Mouse (Mus musculus) MEL (cell line): Measurements from ENCODE around the gene Kitl. TPM values are rescaled to one million over a fixed set of nuclear protein-coding genes. Genes with fewer than 3 reads are reported as not detected.

ENCODE experiments used
- DNase-seq: peaks from one replicate; pipeline ENCODE4 v3.0.0; 2011; ENCODE audit warnings: low read depth, low spot score
- H3K27ac ChIP-seq: 2 replicates; pipeline ENCODE4 v1.5.1; 2012; ENCODE audit warnings: low read depth, mild to moderate bottlenecking, control low read depth, low read length, moderate library complexity; ENCODE audit not compliant: control insufficient read depth
- H3K27me3 ChIP-seq, 2 experiments: fragments of 150-350 bp in 1 of 2; sonication (generic) in 1 of 2; 2 replicates each; pipeline ENCODE4 v1.6.1; 2012; ENCODE audit warnings: low read length in 2 of 2, mild to moderate bottlenecking in 2 of 2, improper control_type of control experiment in 1 of 2, moderate library complexity in 1 of 2; ENCODE audit not compliant: insufficient read depth in 2 of 2, control insufficient read depth in 1 of 2
- H3K36me3 ChIP-seq, 2 experiments: 2 replicates each; pipeline ENCODE4 v1.6.1; 2012 to 2014; ENCODE audit warnings: low read length in 2 of 2, improper control_type of control experiment in 1 of 2, inconsistent platforms in 1 of 2, mild to moderate bottlenecking in 1 of 2; ENCODE audit not compliant: insufficient read depth in 2 of 2, control insufficient read depth in 1 of 2
- H3K4me1 ChIP-seq, 2 experiments: fragments of 150-350 bp in 1 of 2; sonication (generic) in 1 of 2; 2 replicates each; pipeline ENCODE4 v1.6.1; 2012; ENCODE audit warnings: low read length in 2 of 2, improper control_type of control experiment in 1 of 2, mild to moderate bottlenecking in 1 of 2; ENCODE audit not compliant: insufficient read depth in 2 of 2, control insufficient read depth in 1 of 2
- H3K4me3 ChIP-seq, 2 experiments: fragments of 150-350 bp in 1 of 2; sonication (generic) in 1 of 2; 2 replicates each; pipeline ENCODE4 v1.5.1; 2012; ENCODE audit warnings: low read depth in 2 of 2, low read length in 2 of 2, mild to moderate bottlenecking in 2 of 2, moderate library complexity in 2 of 2, control low read depth in 1 of 2, improper control_type of control experiment in 1 of 2; ENCODE audit not compliant: control insufficient read depth in 1 of 2, insufficient read depth in 1 of 2
- H3K79me2 ChIP-seq: 2 replicates; pipeline ENCODE4 v1.6.1; 2012; ENCODE audit warnings: mild to moderate bottlenecking, low read length, moderate library complexity; ENCODE audit not compliant: control insufficient read depth, poor library complexity, insufficient read depth
- H3K9ac ChIP-seq: 2 replicates; pipeline ENCODE4 v1.6.1; 2012; ENCODE audit warnings: low read depth, mild to moderate bottlenecking, control low read depth, low read length, moderate library complexity; ENCODE audit not compliant: control insufficient read depth, poor library complexity, severe bottlenecking
- H3K9me3 ChIP-seq: fragments of 150-350 bp; sonication (generic); replicated peaks from 2 replicates; pipeline ENCODE4 v1.6.1; 2012; ENCODE audit warnings: mild to moderate bottlenecking, low read length, improper control_type of control experiment, moderate library complexity; ENCODE audit not compliant: insufficient read depth
- CHD2 ChIP-seq: IDR thresholded peaks from 2 replicates; pipeline ENCODE4 v1.6.1; 2011; ENCODE audit warnings: low read length, improper control_type of control experiment
- CTCF ChIP-seq, 3 experiments: IDR thresholded peaks in 2 of 3; conservative IDR thresholded peaks in 1 of 3; 2 replicates each; pipeline ENCODE4 v1.5.1; 2011 to 2012; ENCODE audit warnings: low read length in 3 of 3, low read depth in 2 of 3, mild to moderate bottlenecking in 2 of 3, improper control_type of control experiment in 1 of 3, inconsistent platforms in 1 of 3, mixed read lengths in 1 of 3, moderate library complexity in 1 of 3; ENCODE audit not compliant: control insufficient read depth in 1 of 3, insufficient read depth in 1 of 3, poor library complexity in 1 of 3, severe bottlenecking in 1 of 3
- ETS1 ChIP-seq: IDR thresholded peaks from 2 replicates; pipeline ENCODE4 v1.6.1; 2012; ENCODE audit warnings: low read depth, mild to moderate bottlenecking, inconsistent platforms, low read length, improper control_type of control experiment, moderate library complexity
- HCFC1 ChIP-seq: IDR thresholded peaks from 2 replicates; pipeline ENCODE4 v1.6.1; 2012; ENCODE audit warnings: low read depth, mild to moderate bottlenecking, inconsistent platforms, low read length, improper control_type of control experiment, moderate library complexity
- KAT2A ChIP-seq: conservative IDR thresholded peaks from 2 replicates; pipeline ENCODE4 v1.6.1; 2012; ENCODE audit warnings: low read depth, low read length, improper control_type of control experiment, inconsistent platforms
- MAFK ChIP-seq: IDR thresholded peaks from 2 replicates; pipeline ENCODE4 v1.6.1; 2011; ENCODE audit warnings: low read depth, mild to moderate bottlenecking, low read length, improper control_type of control experiment, borderline replicate concordance
- MAX ChIP-seq: IDR thresholded peaks from 2 replicates; pipeline ENCODE4 v1.6.1; 2011; ENCODE audit warnings: low read length, improper control_type of control experiment
- MEF2A ChIP-seq: IDR thresholded peaks from 2 replicates; pipeline ENCODE4 v1.6.1; 2014; ENCODE audit warnings: low read depth, mild to moderate bottlenecking, inconsistent platforms, low read length, improper control_type of control experiment; ENCODE audit not compliant: poor library complexity, insufficient replicate concordance, severe bottlenecking; ENCODE audit errors: extremely low read depth
- MXI1 ChIP-seq: IDR thresholded peaks from 2 replicates; pipeline ENCODE4 v1.6.1; 2011; ENCODE audit warnings: mild to moderate bottlenecking, low read depth, low read length, improper control_type of control experiment
- NRF1 ChIP-seq: IDR thresholded peaks from 2 replicates; pipeline ENCODE4 v1.6.1; 2014; ENCODE audit warnings: low read depth, mild to moderate bottlenecking, inconsistent platforms, low read length, improper control_type of control experiment, moderate library complexity; ENCODE audit not compliant: poor library complexity, insufficient read depth, severe bottlenecking
- POLR2A ChIP-seq, 2 experiments: IDR thresholded peaks; 2 replicates each; pipeline ENCODE4 v1.6.1; 2011 to 2012; ENCODE audit warnings: low read length in 2 of 2, mild to moderate bottlenecking in 2 of 2, control low read depth in 1 of 2, improper control_type of control experiment in 1 of 2, low read depth in 1 of 2, moderate library complexity in 1 of 2; ENCODE audit not compliant: control insufficient read depth in 1 of 2, insufficient read depth in 1 of 2, poor library complexity in 1 of 2
- POLR2AphosphoS2 ChIP-seq: IDR thresholded peaks from 2 replicates; pipeline ENCODE4 v1.6.1; 2011; ENCODE audit warnings: low read length, improper control_type of control experiment
- SIN3A ChIP-seq: IDR thresholded peaks from 2 replicates; pipeline ENCODE4 v1.6.1; 2012; ENCODE audit warnings: low read length, improper control_type of control experiment, inconsistent platforms
- TBP ChIP-seq: IDR thresholded peaks from 2 replicates; pipeline ENCODE4 v1.8.0; 2011; ENCODE audit warnings: low read depth, low read length, improper control_type of control experiment
- TCF12 ChIP-seq: IDR thresholded peaks from 2 replicates; pipeline ENCODE4 v1.6.1; 2014; ENCODE audit warnings: low read depth, mild to moderate bottlenecking, inconsistent platforms, low read length, improper control_type of control experiment, moderate library complexity
- USF1 ChIP-seq: IDR thresholded peaks from 2 replicates; pipeline ENCODE4 v1.6.1; 2014; ENCODE audit warnings: low read depth, mild to moderate bottlenecking, inconsistent platforms, low read length, improper control_type of control experiment, moderate library complexity
- USF2 ChIP-seq, 2 experiments: IDR thresholded peaks; 2 replicates each; pipeline ENCODE4 v1.6.1; 2011 to 2012; ENCODE audit warnings: improper control_type of control experiment in 2 of 2, low read length in 2 of 2, borderline replicate concordance in 1 of 2, inconsistent platforms in 1 of 2, low read depth in 1 of 2, mild to moderate bottlenecking in 1 of 2; ENCODE audit not compliant: insufficient read depth in 1 of 2
- ZMIZ1 ChIP-seq: IDR thresholded peaks from 2 replicates; pipeline ENCODE4 v1.6.1; 2012; ENCODE audit warnings: low read depth, mild to moderate bottlenecking, inconsistent platforms, low read length, improper control_type of control experiment, moderate library complexity
- ZNF384 ChIP-seq: IDR thresholded peaks from 2 replicates; pipeline ENCODE4 v1.6.1; 2012; ENCODE audit warnings: low read depth, mild to moderate bottlenecking, inconsistent platforms, low read length, improper control_type of control experiment
- polyA plus RNA-seq, 2 experiments: library from polyadenylated mRNA; stranded (reverse) in 1 of 2; unstranded in 1 of 2; fragments of >175 nt in 1 of 2; fragments of >200 nt in 1 of 2; gene quantifications; 2 replicates each; pipeline versions ENCODE4 v1.2.1 to v1.2.4; 2012; ENCODE audit warnings: low replicate concordance in 2 of 2, low read depth in 1 of 2; ENCODE audit not compliant: insufficient read length in 2 of 2, insufficient read depth in 1 of 2, missing spikeins in 1 of 2
- total RNA-seq: library from RNA; depleted of rRNA; stranded (reverse); fragments of 300-350 nt; gene quantifications from 2 replicates; pipeline ENCODE4 v1.2.3, GENCODE M21; 2012

The Kitl gene
- total and polyA plus RNA-seq, 3 experiments: not detected

GRCm38 (mm10) chr10:100051146-100051783 is 35.8 kb downstream of the Kitl start:
- Histone ChIP-seq H3K27ac (no peak overlapping the region), H3K79me2 (no peaks in the 10 kb centered on the region), H3K27me3 (no peaks in the 10 kb centered on the region), H3K9ac (no peak overlapping the region), H3K36me3 (no peaks in the 10 kb centered on the region), H3K9me3 (no peaks in the 10 kb centered on the region), H3K4me3 (no peak overlapping the region), H3K4me1 (no peaks in the 10 kb centered on the region)
- DNase-seq: no peak
- TF ChIP-seq SIN3A: no peak
- TF ChIP-seq ETS1: no peak
- no peak for TF ChIP-seq TBP
- TF ChIP-seq MAFK: no peak
- TF ChIP-seq MAX: no peak
- no peak for TF ChIP-seq MEF2A
- TF ChIP-seq TCF12: no peak
- TF ChIP-seq HCFC1: no peak
- TF ChIP-seq ZMIZ1: no peak
- TF ChIP-seq KAT2A: no peak
- TF ChIP-seq CHD2: no peak
- no peak for TF ChIP-seq MXI1
- no peak for TF ChIP-seq POLR2AphosphoS2
- TF ChIP-seq POLR2A (IDR thresholded peaks at IDR 0.05; ENCODE audit: control insufficient read depth in 1 of 2, insufficient read depth in 1 of 2, low read depth in 1 of 2, low read length in 2 of 2, poor library complexity in 1 of 2): no peak
- TF ChIP-seq NRF1: no peak
- TF ChIP-seq ZNF384: no peak
- TF ChIP-seq CTCF (IDR thresholded peaks at IDR 0.05 in 2 of 3, conservative IDR thresholded peaks at IDR 0.05 in 1 of 3; ENCODE audit: control insufficient read depth in 1 of 3, insufficient read depth in 1 of 3, low read depth in 2 of 3, low read length in 3 of 3, poor library complexity in 1 of 3, severe bottlenecking in 1 of 3): no peak
- no peak for TF ChIP-seq USF2 (IDR thresholded peaks at IDR 0.05; ENCODE audit: borderline replicate concordance in 1 of 2, insufficient read depth in 1 of 2, low read depth in 1 of 2, low read length in 2 of 2)

DNA sequence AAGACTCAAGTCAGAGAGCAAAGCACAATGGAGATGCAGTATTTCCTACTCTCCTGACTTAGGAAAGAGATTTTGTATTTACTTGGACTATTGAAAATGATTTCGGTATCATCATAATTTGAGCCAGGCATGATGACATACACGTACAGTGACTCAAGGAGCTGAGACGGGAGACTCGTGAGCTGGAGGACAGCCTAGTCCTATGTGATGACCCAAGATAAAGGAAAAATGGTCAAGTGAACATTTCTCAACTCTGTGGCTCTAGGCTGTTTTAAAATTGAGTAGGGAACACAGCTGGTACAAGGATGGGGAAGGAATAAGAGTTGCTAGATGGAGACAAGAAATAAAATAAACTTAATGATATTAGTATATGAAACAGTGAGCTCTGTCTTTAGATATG is 37.0 kb downstream of the Kitl start:
- H3K4me3 ChIP-seq: no peak overlapping the region
- TF ChIP-seq ZNF384 (no peak), ZMIZ1 (no peak), USF1 (no peak)
- H3K9me3 ChIP-seq: no peaks in the 10 kb centered on the region
- no peak overlapping the region for H3K27ac ChIP-seq
- H3K36me3 ChIP-seq: no peaks in the 10 kb centered on the region
- H3K9ac ChIP-seq: no peak overlapping the region
- no peak for DNase-seq
- no peaks in the 10 kb centered on the region for H3K79me2 ChIP-seq
- no peaks in the 10 kb centered on the region for H3K27me3 ChIP-seq
- no peaks in the 10 kb centered on the region for H3K4me1 ChIP-seq
